Mouse (Mus musculus) right cerebral cortex, postnatal 36 days (tissue): ENCODE measurements around the gene Tm2d1.
"Not testable (repeated sequence)": the region's sequence is repeated elsewhere in the genome, so short reads cannot be mapped to it uniquely, and the experiment has no call there.

Experiments
- DNase-seq, 2 experiments: peaks; one replicate each; pipeline ENCODE4 v3.0.0; 2022; ENCODE audit warnings: low spot score in 2 of 2, mixed read lengths in 1 of 2

Tm2d1 gene

DNA sequence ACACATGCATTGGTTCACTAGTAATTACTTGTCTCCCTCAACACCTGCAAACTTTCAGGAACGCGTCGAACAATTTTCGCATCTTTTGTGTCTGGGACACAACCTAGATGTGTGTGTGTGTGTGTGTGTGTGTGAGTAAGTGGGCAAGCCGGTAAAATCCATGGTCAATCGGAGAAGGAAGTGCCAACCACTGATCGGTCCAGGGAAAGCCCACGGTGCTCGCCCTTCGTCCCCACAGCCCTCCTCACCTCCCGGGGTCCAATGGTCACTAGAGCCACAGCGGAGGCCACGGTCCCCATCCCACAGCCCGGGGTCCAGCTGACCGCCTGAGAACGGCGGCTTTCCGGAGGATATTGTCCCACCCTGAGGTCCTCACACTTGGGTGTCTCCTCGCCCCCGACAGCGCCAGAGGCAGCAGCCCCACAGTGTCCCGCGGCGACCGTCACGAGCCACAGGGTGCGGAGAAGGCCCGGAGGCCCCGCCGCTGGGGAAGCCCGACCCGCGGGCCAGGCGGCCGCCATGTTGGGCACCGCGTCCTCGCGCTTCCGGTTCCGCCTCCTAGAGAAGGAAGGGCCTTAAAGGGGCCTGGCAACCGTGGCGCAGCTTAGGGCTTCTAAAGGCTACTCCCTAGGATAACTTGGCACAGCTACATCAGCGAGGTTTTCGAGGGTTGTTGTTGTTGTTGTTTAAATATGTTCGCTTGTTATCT lies at the start of gene Tm2d1:
Gene Tm2d1 (minus strand): TSS at position 591 of the 709 bp plus-strand sequence.
- DNase-seq: peak; percentile 68 to 77

DNA sequence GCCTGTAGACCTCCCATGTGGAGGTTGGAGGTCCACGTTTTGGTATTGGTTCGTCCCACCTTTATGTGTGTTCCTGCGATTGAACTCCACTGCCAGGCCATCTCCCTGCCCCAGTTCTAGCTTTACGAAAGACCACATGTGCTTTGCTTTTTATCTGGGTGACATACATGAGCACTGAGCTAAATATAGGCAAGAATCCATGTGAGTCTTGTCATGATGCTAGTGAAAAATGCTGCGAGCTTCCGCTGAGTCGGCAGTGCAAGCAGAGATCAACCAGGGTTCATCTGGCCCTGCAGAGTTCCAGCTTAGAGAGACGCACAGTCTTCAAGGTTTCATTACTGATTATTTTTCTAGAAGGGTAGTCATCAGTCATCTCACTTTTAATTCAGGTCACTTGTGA lies 45.3 kb upstream of the Tm2d1 start:
- no peak for DNase-seq

DNA sequence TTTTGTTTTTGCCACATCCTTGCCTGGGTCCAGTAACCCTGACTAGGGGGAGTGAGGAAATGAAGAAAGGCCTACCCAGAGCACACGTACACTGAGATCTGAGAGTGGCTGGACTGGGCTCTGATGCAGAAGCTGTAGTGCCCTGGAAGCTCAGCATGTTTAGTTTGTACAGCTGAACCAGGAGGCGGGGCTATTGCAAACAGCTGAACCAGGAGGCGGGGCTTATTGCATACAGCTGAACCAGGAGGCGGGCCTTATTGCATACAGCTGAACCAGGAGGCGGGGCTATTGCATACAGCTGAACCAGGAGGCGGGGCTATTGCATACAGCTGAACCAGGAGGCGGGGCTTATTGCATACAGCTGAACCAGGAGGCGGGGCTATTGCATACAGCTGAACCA lies 32.0 kb upstream of the Tm2d1 start:
- not testable (repeated sequence) for DNase-seq

GRCm38 (mm10) chr4:98408455-98408854 lies 25.3 kb upstream of the Tm2d1 start:
- no peak for DNase-seq

DNA sequence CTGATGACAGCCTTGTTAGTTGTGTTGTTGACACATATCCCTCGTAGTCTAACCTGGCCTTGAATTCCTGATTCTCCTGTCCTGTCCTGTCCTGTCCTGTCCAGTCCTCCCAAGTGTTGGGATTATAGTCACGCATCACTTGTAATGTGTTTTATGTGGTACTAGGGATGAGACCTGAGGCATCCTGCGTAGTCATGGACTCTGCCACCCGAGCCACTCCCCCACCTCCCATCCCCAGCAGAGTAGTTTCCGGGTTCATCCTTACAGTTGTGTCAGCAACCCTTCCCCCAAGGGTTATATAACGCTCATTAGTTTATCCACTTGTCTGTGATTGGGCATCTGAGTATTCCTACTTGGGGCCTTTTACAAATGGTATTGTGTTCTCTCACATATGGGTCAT lies 21.3 kb upstream of the Tm2d1 start:
- DNase-seq: no peak

- no peak for DNase-seq
Measured at GRCm38 (mm10) chr4:98403492-98403891, 20.4 kb upstream of the Tm2d1 start.

DNA sequence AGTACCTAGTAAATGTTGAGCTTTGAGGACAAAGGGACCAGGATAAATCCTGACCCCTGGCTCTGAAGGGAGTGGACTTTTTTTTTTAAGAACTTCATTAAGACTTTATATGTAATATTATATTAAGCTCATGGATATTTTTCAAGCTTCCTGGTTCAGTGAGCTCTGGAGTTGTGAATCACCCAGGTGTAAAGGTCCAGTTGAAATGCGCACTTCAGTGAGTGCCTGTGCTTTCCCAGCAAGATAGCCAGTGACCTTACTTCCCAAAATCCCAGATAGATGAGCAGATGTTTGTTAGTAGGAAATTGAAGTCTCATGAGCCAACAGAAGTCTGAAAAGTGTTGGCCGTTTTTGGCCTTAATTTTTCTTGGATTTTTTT lies 18.5 kb upstream of the Tm2d1 start:
- no peak for DNase-seq

DNA sequence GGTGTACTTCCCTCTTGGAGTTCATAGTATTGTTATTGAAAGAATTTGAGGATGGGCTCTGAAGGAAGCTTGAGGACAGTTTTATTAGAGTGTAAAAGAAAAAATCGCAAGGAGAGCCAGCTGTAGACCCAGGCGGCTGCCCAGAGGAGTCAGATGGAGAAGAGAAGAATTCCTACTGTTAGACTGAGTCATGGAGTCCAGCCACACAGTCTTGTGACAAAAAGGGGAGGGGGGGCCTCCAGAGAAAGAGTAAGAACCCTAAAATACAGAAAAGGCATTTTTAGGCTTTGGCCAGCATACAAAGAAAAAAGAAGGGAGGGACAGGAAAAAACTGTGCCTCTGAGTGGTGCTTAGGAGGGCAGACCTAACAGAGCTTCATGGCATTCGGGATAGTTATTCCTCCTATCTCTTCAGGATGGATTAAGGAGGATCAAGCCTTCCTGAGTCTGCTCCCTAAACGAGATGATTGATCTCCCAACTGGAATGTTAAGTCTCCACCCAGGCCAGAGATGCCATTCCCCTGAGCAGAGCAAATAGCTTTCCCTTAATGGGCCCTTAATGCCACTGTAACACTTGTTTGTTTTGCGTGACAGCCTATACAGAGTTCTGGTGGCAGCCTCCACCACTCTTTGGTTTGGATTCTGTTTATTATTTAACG lies 17.9 kb upstream of the Tm2d1 start:
- DNase-seq: no peak

DNA sequence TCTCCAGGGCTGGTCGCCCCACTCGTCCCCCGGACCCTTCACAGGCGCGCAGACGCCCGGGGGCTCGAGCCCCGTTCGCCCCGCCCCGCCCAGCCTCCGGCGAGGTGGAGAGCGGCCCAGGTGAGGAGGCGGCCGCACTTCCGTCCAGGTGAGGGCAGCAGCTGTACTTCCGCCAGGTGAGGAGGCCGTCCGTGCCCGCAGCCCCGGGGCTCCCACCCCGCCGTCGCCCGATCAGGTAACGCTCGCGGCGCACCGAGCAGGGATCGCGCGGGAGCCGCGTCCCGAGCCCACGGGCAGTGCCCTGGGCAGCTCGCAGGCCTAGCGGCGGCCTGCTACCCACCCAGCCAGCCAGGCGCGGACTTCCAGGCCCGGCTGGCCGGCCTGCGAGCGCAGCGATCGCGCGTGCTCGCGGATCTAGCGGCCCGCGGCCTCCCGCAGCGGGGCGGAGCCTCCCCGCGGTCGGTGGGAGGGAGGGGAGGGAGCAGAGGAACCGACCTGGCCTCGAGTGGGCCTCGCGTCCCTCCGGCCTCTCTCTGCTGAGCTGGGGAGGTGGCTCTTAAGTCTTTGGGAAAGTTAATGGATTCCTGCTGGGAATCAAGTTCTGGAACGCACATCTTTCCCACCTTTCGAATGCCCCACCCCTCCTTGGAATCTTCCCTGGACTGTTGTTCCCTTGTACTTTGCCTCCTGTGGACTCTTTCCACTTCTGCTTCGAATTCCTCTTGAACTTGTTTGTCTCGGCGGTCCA lies 12.8 kb upstream of the Tm2d1 start, which contains the start of gene Patj:
Gene Patj (plus strand): TSS at position 96 of the 748 bp plus-strand sequence.
- DNase-seq: peak; percentile 22 to 26

GRCm38 (mm10) chr4:98395346-98395689 lies 12.2 kb upstream of the Tm2d1 start:
- DNase-seq: no peak

DNA sequence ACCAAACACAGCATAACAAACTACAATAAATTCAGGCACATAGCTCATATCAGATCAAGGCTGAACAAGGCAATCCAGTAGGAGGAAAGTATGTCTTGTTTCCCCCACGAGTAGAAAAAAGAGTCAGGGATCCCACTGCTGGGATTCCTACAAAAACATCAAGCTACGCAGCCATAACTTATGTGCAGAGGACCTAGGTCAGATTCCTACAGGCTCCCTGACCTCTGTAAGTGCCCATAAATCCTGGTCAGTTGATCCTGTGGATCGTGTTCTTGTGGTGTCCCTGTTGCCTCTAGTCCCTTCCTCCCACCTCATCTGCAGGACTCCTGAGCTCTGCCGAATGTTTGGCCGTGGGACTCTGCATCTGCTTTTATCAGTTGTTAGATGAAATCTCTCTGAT lies 1.9 kb upstream of the Tm2d1 start:
- DNase-seq: no peak

GRCm38 (mm10) chr4:98376943-98377342 lies 6.2 kb downstream of the Tm2d1 start:
- DNase-seq: no peak

GRCm38 (mm10) chr4:98375401-98375800 lies 7.7 kb downstream of the Tm2d1 start:
- no peak for DNase-seq

DNA sequence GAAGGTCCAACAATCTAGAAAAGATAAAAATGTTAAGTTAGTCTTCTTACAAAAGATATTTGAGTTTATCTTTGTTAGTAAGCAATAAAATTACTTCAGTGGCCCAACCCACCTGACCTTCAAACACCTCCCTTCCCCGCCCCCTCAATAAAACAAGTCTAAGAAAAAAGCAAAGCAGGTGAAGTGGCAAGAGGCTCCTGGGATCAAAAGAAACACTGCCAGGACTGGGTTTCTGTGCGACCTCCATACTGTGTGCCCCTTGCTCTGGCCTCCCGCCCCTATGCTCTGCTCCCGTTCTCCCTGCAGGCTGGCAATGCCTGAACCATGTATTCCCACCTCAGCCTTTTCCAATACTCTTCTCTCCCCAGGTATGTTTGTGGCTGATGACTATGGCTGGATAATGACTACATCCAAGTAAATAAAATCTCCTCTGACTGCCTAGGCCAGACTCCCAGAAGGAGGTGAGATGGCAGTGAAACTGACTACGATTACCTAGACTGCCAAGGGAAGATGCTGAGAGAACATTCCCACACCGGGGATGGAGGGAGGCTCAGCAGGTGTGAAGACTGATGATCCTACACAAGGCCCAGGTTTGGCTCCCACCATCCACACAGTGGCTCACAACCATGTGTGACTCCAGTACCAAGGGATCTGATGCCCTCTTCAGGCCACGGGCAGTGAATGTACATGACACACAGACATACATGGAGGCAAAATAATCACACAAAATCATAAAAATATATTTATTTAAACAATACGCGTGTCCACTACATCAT lies 24.9 kb downstream of the Tm2d1 start:
- DNase-seq: no peak

DNA sequence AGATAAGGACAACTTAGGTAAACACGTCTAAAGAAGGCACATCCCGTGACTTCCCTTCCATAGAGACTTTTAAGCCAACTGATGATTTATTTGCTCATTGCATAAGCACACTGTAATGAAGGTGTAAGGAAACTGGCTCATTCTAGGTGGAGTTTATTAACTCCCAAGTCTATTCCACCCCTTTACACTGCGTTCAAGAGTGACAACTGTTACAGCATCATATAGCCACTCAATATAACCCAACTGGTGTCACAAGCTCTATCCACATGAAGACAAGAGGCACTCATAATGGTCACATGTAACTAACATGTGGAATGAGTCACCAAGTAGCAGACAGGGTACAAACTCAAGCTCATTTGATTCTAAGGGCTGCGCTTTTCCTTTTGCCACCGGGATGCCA lies 34.5 kb downstream of the Tm2d1 start:
- DNase-seq: no peak

DNA sequence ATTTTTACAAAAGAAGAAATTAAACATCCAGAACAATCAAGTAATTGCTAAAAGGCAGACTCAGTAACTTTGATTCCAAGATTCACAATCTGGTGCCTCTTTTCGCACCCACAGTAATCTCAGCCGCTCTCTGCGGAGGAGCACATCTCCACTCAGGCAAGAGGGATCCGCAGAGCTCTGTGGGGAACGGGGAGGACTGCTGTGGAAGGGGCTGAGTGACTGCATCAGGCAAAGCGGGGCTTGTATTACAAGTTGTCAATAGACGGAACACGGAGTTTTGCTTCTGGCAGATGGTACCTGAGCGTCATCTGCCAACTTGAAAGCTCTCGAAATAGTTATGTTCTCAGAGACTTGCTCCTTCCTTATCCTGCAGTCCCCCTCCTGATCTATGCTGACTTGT lies 37.3 kb downstream of the Tm2d1 start:
- DNase-seq: peak; percentile 24 to 45

GRCm38 (mm10) chr4:98339992-98340564 lies 43.0 kb downstream of the Tm2d1 start:
- no peak for DNase-seq

DNA sequence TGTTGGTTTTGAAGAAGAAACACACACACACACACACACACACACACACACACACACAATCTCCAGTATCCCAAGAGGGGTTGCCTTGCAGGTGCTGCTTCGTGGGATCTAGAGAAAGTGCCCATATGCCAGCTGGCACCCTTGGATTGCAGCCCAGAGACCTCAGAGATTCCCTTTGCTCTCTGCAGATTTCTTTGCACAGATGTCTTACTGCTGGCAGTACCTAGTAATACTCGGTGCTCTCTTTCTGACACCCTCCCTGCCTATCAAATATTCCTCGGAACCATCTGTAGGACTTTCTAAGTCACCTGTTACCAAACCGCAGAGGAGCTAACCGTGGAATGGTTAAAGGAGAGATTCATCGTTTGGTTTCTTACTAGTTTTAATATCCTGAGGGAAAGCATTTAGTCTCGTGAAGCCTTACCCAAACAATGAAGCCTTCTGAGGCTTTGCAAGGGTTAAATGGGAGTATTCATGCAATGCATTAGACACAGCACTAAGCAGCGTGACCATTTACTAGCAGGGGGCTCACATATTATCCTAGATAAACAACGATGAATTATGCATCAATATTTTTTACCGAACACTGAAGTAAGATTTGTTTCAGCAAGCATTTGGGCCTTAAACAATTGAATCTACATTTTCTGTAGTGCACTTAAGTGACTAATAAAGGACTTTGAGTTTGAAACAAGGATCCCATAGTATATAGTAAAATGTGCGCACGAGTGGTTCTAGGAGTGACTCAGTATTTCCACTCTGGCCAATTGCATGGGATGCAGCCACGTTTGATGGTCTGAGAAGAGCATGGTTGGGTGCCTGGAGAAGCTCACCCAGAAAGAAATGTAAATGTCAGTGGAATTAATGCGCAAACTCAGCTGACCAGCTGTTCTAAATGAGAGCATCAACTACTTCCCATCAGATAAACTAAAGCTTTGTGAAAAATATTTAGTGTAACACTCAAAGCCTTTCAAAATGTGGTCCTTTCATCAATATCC lies 44.2 kb downstream of the Tm2d1 start:
- DNase-seq: no peak

DNA sequence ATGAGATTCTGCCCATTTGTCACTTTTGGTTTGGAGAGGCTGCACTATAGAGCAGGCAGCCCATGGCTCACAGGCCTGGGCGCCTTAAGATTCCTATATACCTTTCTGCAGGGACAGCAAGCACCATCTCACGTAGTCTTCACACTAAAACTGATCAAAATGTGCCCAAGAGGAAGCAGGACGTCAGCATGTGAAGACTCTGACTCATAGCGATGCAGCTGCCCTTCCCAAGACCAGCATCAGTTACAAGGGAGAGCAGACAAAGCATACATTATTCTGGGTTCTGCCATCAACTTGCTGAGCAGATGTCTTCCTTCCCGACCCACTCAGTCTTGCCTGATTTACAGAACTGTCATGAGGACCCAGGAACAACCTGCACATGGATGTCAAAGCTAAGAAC lies 45.9 kb downstream of the Tm2d1 start:
- no peak for DNase-seq

- DNase-seq: no peak
Measured at GRCm38 (mm10) chr4:98335726-98336125, 47.4 kb downstream of the Tm2d1 start.
